Mouse (Mus musculus) spleen, adult 2 months (tissue): ENCODE measurements around the gene Pcif1.

Experiments used
- CTCF ChIP-seq: fragments of 200-500 bp; IDR thresholded peaks from 2 replicates; pipeline ENCODE4 v1.5.1; 2011; ENCODE audit warnings: mild to moderate bottlenecking, inconsistent platforms; ENCODE audit not compliant: insufficient read depth, insufficient read length, insufficient replicate concordance; ENCODE audit errors: extremely low read depth
- POLR2A ChIP-seq: fragments of 200-500 bp; IDR thresholded peaks from 2 replicates; pipeline ENCODE4 v1.6.1; 2011; ENCODE audit warnings: low read depth, low read length, inconsistent platforms

GRCm38 (mm10) chr2:164845782-164846181, 33.3 kb upstream of the Pcif1 start:
- TF ChIP-seq POLR2A (no peak), CTCF (no peak)
